Mouse (Mus musculus): ENCODE data around the gene Lyg2.

GRCm38 (mm10) chr1:37955251-37955650 lies 39.0 kb upstream of the Lyg2 start:
- TF ChIP-seq CTCF (IDR thresholded peaks at IDR 0.05; ENCODE audit: control insufficient read depth, insufficient read depth, insufficient replicate concordance, low read depth, low read length) (no peak), POLR2A (IDR thresholded peaks at IDR 0.05; ENCODE audit: control insufficient read depth, low read depth, low read length) (no peak)

All from testis, adult 2 months (tissue).